Mouse (Mus musculus) thymus, adult 2 months (tissue): Measurements from ENCODE around the gene Nod2. TPM values are rescaled to one million over a fixed set of nuclear protein-coding genes. Genes with fewer than 3 reads are reported as not detected.

Experiments
- DNase-seq: peaks from one replicate; pipeline ENCODE4 v3.0.0; 2021
- H3K27ac ChIP-seq: fragments of 200-500 bp; 2 replicates; pipeline ENCODE4 v1.5.1; 2012; ENCODE audit warnings: low read length, control low read depth; ENCODE audit not compliant: control insufficient read depth, insufficient read depth
- H3K27me3 ChIP-seq: fragments of 200-500 bp; 2 replicates; pipeline ENCODE4 v1.6.1; 2012; ENCODE audit warnings: mild to moderate bottlenecking, low read length, moderate library complexity, mixed read lengths; ENCODE audit not compliant: control insufficient read depth, insufficient read depth
- H3K36me3 ChIP-seq: fragments of 200-500 bp; 2 replicates; pipeline ENCODE4 v1.6.1; 2012; ENCODE audit warnings: mild to moderate bottlenecking, low read length, moderate library complexity; ENCODE audit not compliant: control insufficient read depth, insufficient read depth
- H3K4me1 ChIP-seq: fragments of 200-500 bp; replicated peaks from 2 replicates; pipeline ENCODE4 v1.6.1; 2012; ENCODE audit warnings: low read length; ENCODE audit not compliant: control insufficient read depth, insufficient read depth
- H3K4me3 ChIP-seq: fragments of 200-500 bp; 2 replicates; pipeline ENCODE4 v1.5.1; 2012; ENCODE audit warnings: mild to moderate bottlenecking, low read length, control low read depth, moderate library complexity; ENCODE audit not compliant: control insufficient read depth, insufficient read depth
- CTCF ChIP-seq: fragments of 200-500 bp; IDR thresholded peaks from 2 replicates; pipeline ENCODE4 v1.5.1; 2012; ENCODE audit warnings: mild to moderate bottlenecking, control low read depth, low read length, moderate library complexity, borderline replicate concordance; ENCODE audit not compliant: control insufficient read depth, poor library complexity, insufficient read depth; ENCODE audit errors: extremely low read depth
- POLR2A ChIP-seq: fragments of 200-500 bp; IDR thresholded peaks from 2 replicates; pipeline ENCODE4 v1.6.1; 2012; ENCODE audit warnings: mild to moderate bottlenecking, low read length, control low read depth, moderate library complexity; ENCODE audit not compliant: control insufficient read depth, poor library complexity, insufficient read depth; ENCODE audit errors: extremely low read depth
- WGBS: fragments of 180-500 bp; shearing (Covaris S2); methylation state at CpG from one replicate; pipeline ENCODE4 v1.1.7; 2018; 5-methylcytosine and 5-hydroxymethylcytosine counted together
- polyA plus RNA-seq: library from polyadenylated mRNA; depleted of rRNA; stranded (reverse); fragments of >200 nt; gene quantifications from 2 replicates; pipeline ENCODE4 v1.2.3, GENCODE M21; 2012

The Nod2 gene
- polyA plus RNA-seq, 1 experiment, result 2.7 TPM

GRCm38 (mm10) chr8:88631081-88631480 is 16.0 kb upstream of the Nod2 start:
- DNase-seq, result peak; percentile 30
- peaks cover 24% of the 10 kb centered on the region for H3K4me1 ChIP-seq
- no peaks in the 10 kb centered on the region for H3K27me3 ChIP-seq
- H3K36me3 ChIP-seq, result peaks cover 34% of the 10 kb centered on the region
- no peak overlapping the region for H3K27ac ChIP-seq
- H3K4me3 ChIP-seq, result no peak overlapping the region
- no peak for TF ChIP-seq CTCF
- TF ChIP-seq POLR2A, result no peak

DNA sequence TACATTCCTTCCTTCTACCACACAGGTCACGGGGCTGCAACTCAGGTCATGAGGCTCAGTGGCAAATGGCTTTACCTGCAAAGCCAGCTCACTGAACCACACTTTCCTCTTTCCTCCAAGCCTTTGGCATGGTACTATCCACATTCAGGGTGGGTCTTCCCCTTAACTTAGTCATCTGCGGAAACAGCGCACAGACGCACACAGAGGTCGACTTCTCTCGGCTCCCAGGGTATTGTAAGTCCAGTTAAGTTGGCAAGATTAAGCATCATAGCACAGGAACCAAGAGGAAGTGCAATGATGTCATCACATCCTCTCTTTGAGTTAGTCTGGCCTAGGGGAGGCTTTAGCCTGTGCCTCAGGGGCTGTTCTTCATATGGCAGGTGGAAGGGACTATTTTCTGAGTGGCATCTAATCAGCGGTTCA is 13.8 kb upstream of the Nod2 start:
- Histone ChIP-seq H3K27ac (peak overlapping the region; percentile 22; the same call in 1 of the 2 replicates), H3K4me3 (no peak overlapping the region)
- no peak for DNase-seq

DNA sequence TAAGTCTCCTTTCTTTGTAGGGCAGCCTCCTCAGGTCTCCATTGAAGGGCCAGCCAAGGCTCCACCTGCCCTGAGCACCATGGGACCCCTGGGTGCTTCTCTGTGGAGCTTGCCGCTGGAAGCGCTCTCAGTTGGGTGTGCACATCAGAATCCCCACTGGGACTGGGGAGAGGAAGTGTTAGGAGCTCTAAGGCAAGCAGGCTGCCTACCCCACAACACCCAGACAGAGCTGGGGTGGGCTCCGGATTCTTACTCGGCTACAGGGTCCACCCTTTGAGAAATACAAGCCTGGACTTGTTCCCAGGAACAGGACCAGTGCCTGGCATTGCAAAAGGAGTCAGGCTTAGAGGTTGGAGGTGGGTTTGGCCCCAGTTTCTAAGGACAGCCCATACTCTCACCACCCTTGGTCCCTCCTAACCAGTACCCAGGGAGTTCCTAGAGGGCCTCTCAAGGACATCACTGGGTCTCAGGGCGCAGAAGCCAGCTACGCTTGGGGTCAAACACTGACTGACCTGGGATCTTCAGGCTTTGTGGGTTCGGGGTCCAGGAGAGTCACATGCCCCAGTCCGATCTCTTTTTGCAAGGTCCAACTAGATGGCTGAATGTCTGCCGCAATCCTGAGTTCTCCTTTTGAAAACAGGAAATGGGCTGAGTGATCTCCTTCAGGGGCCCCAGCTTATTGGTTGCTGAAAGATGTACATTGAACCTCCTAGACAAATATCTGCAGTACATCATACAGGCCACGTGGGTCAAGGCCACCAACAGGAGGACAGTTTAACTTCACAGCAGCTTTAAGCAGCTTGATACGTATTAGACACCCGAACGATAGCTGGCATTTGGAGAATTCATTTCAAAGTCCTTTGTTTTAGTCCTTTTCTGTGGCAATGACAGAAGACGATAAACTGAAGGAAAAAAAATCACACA is 11.4 kb upstream of the Nod2 start, which contains the start of gene Snx20:
Snx20 (minus strand) TSS at position 655 of the 924 bp plus-strand sequence.
- TF ChIP-seq CTCF (no peak), POLR2A (no peak)
- Histone ChIP-seq H3K27ac (peak within 1 kb of the TSS; percentile 73), H3K36me3 (no peaks in the 10 kb centered on the region), H3K4me1 (peaks cover 26% of the 10 kb centered on the region), H3K4me3 (peak within 1 kb of the TSS; percentile 92), H3K27me3 (no peaks in the 10 kb centered on the region)
- peak; percentile 70 for DNase-seq
- WGBS, result 10% methylated on average over 14 of the region's 14 CpGs

More for the DNA sequence above, 13.8 kb upstream of the Nod2 start:
- no peaks in the 10 kb centered on the region for H3K27me3 ChIP-seq
- TF ChIP-seq POLR2A, result no peak
- TF ChIP-seq CTCF, result no peak
- H3K36me3 ChIP-seq, result peaks cover 18% of the 10 kb centered on the region
- peaks cover 26% of the 10 kb centered on the region for H3K4me1 ChIP-seq
- WGBS, result 61% methylated on average over 7 of the region's 7 CpGs

DNA sequence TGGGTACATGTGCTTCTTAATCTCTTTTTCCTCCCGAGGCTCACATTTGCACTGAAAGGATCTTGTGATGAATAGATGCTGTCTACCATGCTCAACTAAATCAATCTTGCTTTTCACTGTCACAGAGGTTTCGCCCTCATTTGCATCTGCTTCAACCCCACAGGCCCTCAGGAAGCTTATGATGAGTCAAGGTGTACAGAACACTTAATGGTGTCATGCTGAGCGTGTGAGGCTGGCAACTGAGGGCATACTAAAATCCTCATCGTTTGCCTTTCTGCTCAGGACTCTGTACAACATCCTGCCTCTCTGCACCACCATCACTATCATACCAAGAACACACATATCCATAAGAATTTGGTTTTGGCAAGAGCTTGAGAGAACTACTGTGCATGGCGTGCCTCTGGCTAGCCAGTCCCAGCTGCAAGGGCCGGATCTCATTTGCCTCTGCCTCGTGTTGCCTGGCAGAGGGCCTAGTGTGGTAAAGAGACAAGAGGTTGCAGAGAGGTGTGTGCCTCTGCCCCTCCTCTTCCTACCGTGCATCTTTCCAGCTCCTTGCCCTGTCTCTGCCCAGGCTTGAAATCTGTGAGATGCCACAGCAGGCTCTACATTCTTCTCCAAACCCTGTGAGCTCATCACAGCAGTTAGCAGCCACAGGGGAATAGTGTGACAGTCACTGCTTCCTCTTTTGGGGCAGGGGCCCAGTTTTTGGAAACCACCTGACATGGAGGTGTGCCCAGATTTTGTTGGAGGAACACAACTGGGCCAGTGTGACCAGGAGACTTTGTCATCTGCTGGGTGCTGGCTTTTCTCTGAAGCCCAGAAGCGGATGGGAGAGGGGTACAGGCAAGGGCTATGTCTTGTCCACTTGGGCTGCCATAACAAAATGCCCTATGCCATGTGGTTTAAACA is 9.8 kb upstream of the Nod2 start:
- 70% methylated on average over 9 of the region's 9 CpGs for WGBS
- no peak overlapping the region for H3K27ac ChIP-seq
- H3K36me3 ChIP-seq, result no peaks in the 10 kb centered on the region
- no peak overlapping the region for H3K4me3 ChIP-seq
- peaks cover 23% of the 10 kb centered on the region for H3K4me1 ChIP-seq
- TF ChIP-seq CTCF (no peak), POLR2A (no peak)
- H3K27me3 ChIP-seq, result no peaks in the 10 kb centered on the region
- no peak for DNase-seq

GRCm38 (mm10) chr8:88638908-88639307 is 8.2 kb upstream of the Nod2 start:
- no peaks in the 10 kb centered on the region for H3K27me3 ChIP-seq
- H3K4me3 ChIP-seq, result no peak overlapping the region
- H3K4me1 ChIP-seq, result peaks cover 15% of the 10 kb centered on the region
- WGBS, result 97% methylated on average over 3 of the region's 3 CpGs
- H3K36me3 ChIP-seq, result no peaks in the 10 kb centered on the region
- TF ChIP-seq CTCF (no peak), POLR2A (no peak)
- H3K27ac ChIP-seq, result no peak overlapping the region
- no peak for DNase-seq
